ENCODE assay signal across 16 mouse cellular contexts in genomic region chr1:164988191-164988590, GRCm38 (mm10). TPM values are rescaled to one million over a fixed set of nuclear protein-coding genes. Genes with fewer than 3 reads are reported as not detected.
DNase-seq lines count a peak whose midpoint lies in the region; ATAC-seq lines count a peak whose summit lies in the region.
"Had no signal": no experiment of that assay in that cellular context is flagged by ENCODE, and none has a peak within 500 bp of the region (broad histone marks: within the 10 kb centered on the region; RNA-seq: fewer than 3 reads in every experiment).

No protein-coding gene starts in this region.

- H3K4me2 ChIP-seq in forebrain, embryonic 13.5 days: no peak overlapping the region
- H3K4me2 ChIP-seq in forebrain, embryonic 11.5 days (ENCODE audit: low read depth, low read length, severe bottlenecking): no peak overlapping the region
- H3K4me2 ChIP-seq in midbrain, embryonic 16.5 days (ENCODE audit: low read length): no peak overlapping the region
- H3K4me2 ChIP-seq: limb, embryonic 12.5 days; lung, embryonic 14.5 days had no signal

- H3K4me3 ChIP-seq in forebrain, embryonic 13.5 days: no peak overlapping the region
- no peak overlapping the region for H3K4me3 ChIP-seq in forebrain, embryonic 11.5 days (ENCODE audit: low read depth, low read length)
- H3K4me3 ChIP-seq in midbrain, embryonic 16.5 days (ENCODE audit: low read depth, low read length): no peak overlapping the region
- no peak overlapping the region for H3K4me3 ChIP-seq in heart, embryonic 10.5 days
- H3K4me3 ChIP-seq: limb, embryonic 12.5 days had no signal

- peak; percentile 91 for ATAC-seq in forebrain, embryonic 13.5 days
- no peak for ATAC-seq in forebrain, embryonic 11.5 days (replicated peaks; ENCODE audit: low FRiP score)
- peak; percentile 48; the same call in 1 of the 2 replicates for ATAC-seq in midbrain, embryonic 16.5 days

- H3K9ac ChIP-seq in forebrain, embryonic 13.5 days: no peak overlapping the region
- H3K9ac ChIP-seq in forebrain, embryonic 11.5 days (ENCODE audit: low read length): no peak overlapping the region
- H3K9ac ChIP-seq in midbrain, embryonic 16.5 days (ENCODE audit: low read depth, low read length): no peak overlapping the region
- H3K9ac ChIP-seq: limb, embryonic 12.5 days; lung, embryonic 14.5 days had no signal

- H3K4me1 ChIP-seq in forebrain, embryonic 13.5 days: peaks cover 8% of the 10 kb centered on the region; the same call in 1 of the 2 replicates
- H3K4me1 ChIP-seq in forebrain, embryonic 11.5 days (replicated peaks; ENCODE audit: control insufficient read depth, insufficient read depth, low read length): no peaks in the 10 kb centered on the region; the same call in 1 of the 2 replicates
- H3K4me1 ChIP-seq in midbrain, embryonic 16.5 days (ENCODE audit: control insufficient read depth, insufficient read depth, low read length): no peaks in the 10 kb centered on the region
- H3K4me1 ChIP-seq in heart, embryonic 10.5 days: peaks cover 11% of the 10 kb centered on the region
- H3K4me1 ChIP-seq: limb, embryonic 12.5 days had no signal

- H3K27me3 ChIP-seq in forebrain, embryonic 13.5 days: no peaks in the 10 kb centered on the region
- H3K27me3 ChIP-seq in forebrain, embryonic 11.5 days (ENCODE audit: control insufficient read depth, insufficient read depth, low read length): no peaks in the 10 kb centered on the region
- no peaks in the 10 kb centered on the region for H3K27me3 ChIP-seq in midbrain, embryonic 16.5 days (ENCODE audit: control insufficient read depth, insufficient read depth, low read depth, low read length)
- no peaks in the 10 kb centered on the region for H3K27me3 ChIP-seq in heart, embryonic 10.5 days (ENCODE audit: insufficient read depth, poor library complexity, severe bottlenecking)
- H3K27me3 ChIP-seq: limb, embryonic 12.5 days had no signal

- no peak for DNase-seq in forebrain, embryonic 11.5 days (ENCODE audit: low spot score)
- DNase-seq in frontal cortex, postnatal 36 days (ENCODE audit: low spot score in 2 of 2): peak; percentile 32 to 44
- DNase-seq in layer of hippocampus, adult 9-11 months: peak; percentile 79
- DNase-seq in adrenal gland, adult 2 months: no peak
- no peak for DNase-seq in heart, embryonic 10.5 days (ENCODE audit: low spot score)
- no peak for DNase-seq in thymus, postnatal 14 days
- DNase-seq: lung, embryonic 14.5 days; retina, postnatal 1 day had no signal

- H3K27ac ChIP-seq in forebrain, embryonic 13.5 days: no peak overlapping the region
- H3K27ac ChIP-seq in forebrain, embryonic 11.5 days (ENCODE audit: low read depth, low read length): no peak overlapping the region
- H3K27ac ChIP-seq in midbrain, embryonic 16.5 days (ENCODE audit: low read length): peak overlapping the region; percentile 17; the same call in 1 of the 2 replicates
- no peak overlapping the region for H3K27ac ChIP-seq in heart, embryonic 10.5 days
- H3K27ac ChIP-seq: limb, embryonic 12.5 days had no signal

- peaks cover 6% of the 10 kb centered on the region; the same call in 1 of the 2 replicates for H3K9me3 ChIP-seq in forebrain, embryonic 13.5 days (replicated peaks)
- no peaks in the 10 kb centered on the region for H3K9me3 ChIP-seq in forebrain, embryonic 11.5 days (ENCODE audit: control insufficient read depth, low read length)
- H3K9me3 ChIP-seq in midbrain, embryonic 16.5 days (replicated peaks; ENCODE audit: control insufficient read depth, low read length, poor library complexity, severe bottlenecking): no peaks in the 10 kb centered on the region
- H3K9me3 ChIP-seq in heart, embryonic 10.5 days: peaks cover 6% of the 10 kb centered on the region; the same call in 1 of the 2 replicates

- 38% methylated on average over 3 of the region's 3 CpGs for WGBS in forebrain, embryonic 13.5 days
- 60% methylated on average over 3 of the region's 3 CpGs for WGBS in forebrain, embryonic 11.5 days
- 33% methylated on average over 3 of the region's 3 CpGs for WGBS in midbrain, embryonic 16.5 days
- WGBS in heart, embryonic 10.5 days: 75% methylated on average over 3 of the region's 3 CpGs

- H3K36me3 ChIP-seq in forebrain, embryonic 13.5 days (ENCODE audit: poor library complexity, severe bottlenecking): no peaks in the 10 kb centered on the region
- no peaks in the 10 kb centered on the region for H3K36me3 ChIP-seq in forebrain, embryonic 11.5 days (ENCODE audit: control insufficient read depth, insufficient read depth, low read length)
- no peaks in the 10 kb centered on the region for H3K36me3 ChIP-seq in midbrain, embryonic 16.5 days (ENCODE audit: control insufficient read depth, insufficient read depth, low read length)
- H3K36me3 ChIP-seq in heart, embryonic 10.5 days: no peaks in the 10 kb centered on the region; the same call in 1 of the 2 replicates
- H3K36me3 ChIP-seq: limb, embryonic 12.5 days had no signal

RNA-seq across cellular contexts. Expression of gene Xcl1, which starts 52.9 kb away (rescaled TPM):
- not detected in 2 replicates for polyA plus RNA-seq in forebrain, embryonic 13.5 days (2015; fragmentation: Nextera tagmentation; extraction: Ambion mirVana)
- not detected in 2 replicates for polyA plus RNA-seq in forebrain, embryonic 11.5 days (2014; fragmentation: Nextera tagmentation; extraction: Ambion mirVana)
- not detected in 2 replicates for polyA plus RNA-seq in midbrain, embryonic 16.5 days (2015; fragmentation: Nextera tagmentation; extraction: Ambion mirVana)
- under 1 TPM in 1 of 2 experiments, not detected in 1; 0.83 TPM for total RNA-seq in adrenal gland, adult 2 months (2021)
- not detected in 2 replicates for polyA plus RNA-seq in adrenal gland, adult 2 months (2012; rRNA removed)
- polyA plus RNA-seq in heart, embryonic 10.5 days (2016; fragmentation: Nextera tagmentation; extraction: Ambion mirVana): not detected in 2 replicates
- total RNA-seq: ES-E14; gastrocnemius, postnatal 4 days; heart, postnatal 10 days had no signal
- polyA plus RNA-seq: cortical plate, adult 2 months; kidney, embryonic 16.5 days; limb, embryonic 12.5 days; lung, embryonic 14.5 days had no signal

Comparison
In these comparisons a context has a peak if more than half of its experiments do, and no peak if none do; other contexts are left out.
1. DNase-seq: peak in frontal cortex, postnatal 36 days (2 of 2) and layer of hippocampus, adult 9-11 months (single experiment); none in forebrain, embryonic 11.5 days (single experiment), adrenal gland, adult 2 months (single experiment), heart, embryonic 10.5 days (single experiment) and thymus, postnatal 14 days (single experiment).